Mouse (Mus musculus) thymus, adult 18-20 months (tissue): ENCODE results near the gene Gm42669.

Experiments
- DNase-seq, 2 experiments: peaks; one replicate each; pipeline ENCODE4 v3.0.0; 2022; ENCODE audit warnings: mixed read lengths in 2 of 2

Gene Gm42669

GRCm38 (mm10) chr5:107521897-107522296 lies 14.5 kb downstream of the Gm42669 start:
- no peak for DNase-seq

GRCm38 (mm10) chr5:107524281-107524680 lies 16.9 kb downstream of the Gm42669 start:
- DNase-seq: no peak

- no peak for DNase-seq
Observed at GRCm38 (mm10) chr5:107528856-107529255, 21.4 kb downstream of the Gm42669 start.

GRCm38 (mm10) chr5:107533590-107533989 lies 26.2 kb downstream of the Gm42669 start:
- DNase-seq: no peak

GRCm38 (mm10) chr5:107534581-107534980 lies 27.2 kb downstream of the Gm42669 start, which contains the start of gene 1700028K03Rik:
Gene 1700028K03Rik (plus strand): TSS chr5:107534709.
- no peak for DNase-seq

GRCm38 (mm10) chr5:107541696-107542095 lies 34.3 kb downstream of the Gm42669 start:
- DNase-seq: no peak

GRCm38 (mm10) chr5:107545927-107546326 lies 38.5 kb downstream of the Gm42669 start:
- no peak for DNase-seq

GRCm38 (mm10) chr5:107547955-107548354 lies 40.5 kb downstream of the Gm42669 start:
- no peak for DNase-seq

GRCm38 (mm10) chr5:107548444-107548843 lies 41.0 kb downstream of the Gm42669 start:
- no peak for DNase-seq

- DNase-seq: no peak
Observed at GRCm38 (mm10) chr5:107554336-107554735, 46.9 kb downstream of the Gm42669 start.

GRCm38 (mm10) chr5:107556969-107557368 lies 49.5 kb downstream of the Gm42669 start:
- DNase-seq: no peak

- DNase-seq: no peak
Observed at GRCm38 (mm10) chr5:107569148-107569547, 61.7 kb downstream of the Gm42669 start.

GRCm38 (mm10) chr5:107597301-107598077 lies 90.1 kb downstream of the Gm42669 start, which contains the start of the genes Rpap2 and Glmn:
Gene Rpap2 (plus strand): TSS chr5:107597373.
Gene Glmn (minus strand): TSS chr5:107597888.
- DNase-seq: peak; percentile 81 to 87

- no peak for DNase-seq
Observed at GRCm38 (mm10) chr5:107598380-107598779, 91.0 kb downstream of the Gm42669 start.

- DNase-seq: peak; percentile 32 to 53
Observed at GRCm38 (mm10) chr5:107611224-107611623, 103.8 kb downstream of the Gm42669 start.

- no peak for DNase-seq
Observed at GRCm38 (mm10) chr5:107617986-107618385, 110.6 kb downstream of the Gm42669 start.

GRCm38 (mm10) chr5:107621327-107621726 lies 113.9 kb downstream of the Gm42669 start:
- DNase-seq: no peak
